Mouse (Mus musculus) layer of hippocampus, adult 9-10 months (tissue): ENCODE measurements around the gene Zc3h12a.
A peak's percentile ranks its signal among the peaks of the same experiment; 100 is the strongest.

Experiments
- DNase-seq: peaks from one replicate; pipeline ENCODE4 v3.0.0; 2022; ENCODE audit warnings: low spot score

Gene Zc3h12a

DNA sequence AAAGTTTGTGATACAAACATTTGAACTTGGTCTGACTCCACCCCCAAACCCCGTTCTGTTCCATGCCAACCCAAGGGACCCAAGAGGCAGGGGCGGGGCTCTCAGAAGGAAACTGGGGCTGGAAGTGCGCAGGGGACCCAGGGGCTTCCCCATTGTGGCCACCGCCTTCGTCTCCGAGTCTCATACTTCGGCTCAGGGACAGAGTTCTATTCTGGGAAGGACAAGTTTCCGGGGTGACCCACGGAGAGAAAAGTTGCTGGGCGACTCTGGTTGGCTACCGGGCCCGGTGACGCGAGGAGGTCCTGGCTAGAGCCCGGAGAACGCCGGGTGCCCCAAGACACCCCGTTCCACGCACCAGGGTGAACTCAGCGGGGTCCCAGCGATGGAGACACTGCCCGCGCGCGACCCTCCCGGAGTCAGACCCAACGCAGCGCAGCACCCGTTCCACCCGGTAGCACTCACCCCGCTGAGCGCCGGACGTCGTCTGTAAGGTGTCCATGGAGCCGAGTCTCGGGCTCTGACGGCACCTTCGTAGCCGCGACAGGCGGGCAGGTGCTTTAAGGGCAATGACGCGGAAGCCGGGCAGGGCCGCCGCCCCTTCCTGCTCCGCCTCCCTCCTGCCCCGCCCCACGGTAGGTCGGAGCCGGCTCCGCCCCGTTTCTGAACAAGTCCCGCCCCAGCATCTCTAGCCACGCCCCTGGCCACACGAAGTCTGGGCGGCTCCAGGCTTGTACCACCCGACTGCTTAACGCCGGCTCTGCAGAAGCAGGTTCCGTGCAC is at the start of gene Zc3h12a:
Zc3h12a (minus strand) TSS at position 536 of the 780 bp plus-strand sequence.
- no peak for DNase-seq

DNA sequence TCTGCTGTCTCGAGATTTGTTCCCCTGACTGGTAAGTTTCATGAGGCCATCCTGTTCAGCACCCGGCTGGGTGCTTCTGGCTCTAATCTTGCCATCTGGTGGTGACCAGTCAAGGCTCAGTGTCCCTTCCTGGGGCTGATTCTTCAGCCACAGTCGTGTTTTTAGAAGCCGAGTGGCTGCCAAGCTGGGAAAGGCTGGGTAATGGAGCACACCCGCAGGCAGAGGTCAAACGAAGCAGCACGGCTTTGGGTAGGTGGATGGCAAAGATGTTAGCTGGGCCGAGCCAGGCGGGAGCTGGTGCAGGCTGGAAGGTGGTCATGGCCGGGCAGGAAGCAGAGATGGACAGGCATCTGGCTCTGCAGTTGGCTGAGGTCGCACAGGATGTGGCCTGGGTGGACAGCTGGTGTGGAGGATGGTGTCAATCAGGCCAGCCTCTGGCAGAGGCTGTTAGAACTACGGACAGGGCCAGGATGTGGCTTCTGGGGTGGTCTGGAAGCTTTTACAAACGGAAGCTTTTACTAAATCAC is 49.1 kb upstream of the Zc3h12a start:
- DNase-seq: no peak

DNA sequence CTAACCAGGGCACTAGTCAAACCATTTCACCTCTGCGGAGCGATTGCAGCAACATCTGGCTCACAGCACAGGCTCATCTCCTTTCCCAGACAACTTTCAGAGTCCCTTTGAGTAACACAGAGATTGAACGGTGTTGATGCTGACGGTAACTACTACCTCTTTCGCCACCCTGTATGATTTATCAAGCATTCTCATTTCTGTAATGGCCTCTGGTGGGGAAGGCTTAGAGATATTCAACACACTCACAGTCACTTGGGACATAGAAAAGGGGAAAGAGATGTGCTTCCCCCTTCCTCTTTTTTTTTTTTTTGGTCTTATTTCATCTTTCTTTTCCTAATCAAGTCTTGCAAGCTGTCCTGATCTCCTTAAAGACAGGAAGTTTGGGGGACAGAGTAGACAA is 48.5 kb upstream of the Zc3h12a start:
- no peak for DNase-seq

DNA sequence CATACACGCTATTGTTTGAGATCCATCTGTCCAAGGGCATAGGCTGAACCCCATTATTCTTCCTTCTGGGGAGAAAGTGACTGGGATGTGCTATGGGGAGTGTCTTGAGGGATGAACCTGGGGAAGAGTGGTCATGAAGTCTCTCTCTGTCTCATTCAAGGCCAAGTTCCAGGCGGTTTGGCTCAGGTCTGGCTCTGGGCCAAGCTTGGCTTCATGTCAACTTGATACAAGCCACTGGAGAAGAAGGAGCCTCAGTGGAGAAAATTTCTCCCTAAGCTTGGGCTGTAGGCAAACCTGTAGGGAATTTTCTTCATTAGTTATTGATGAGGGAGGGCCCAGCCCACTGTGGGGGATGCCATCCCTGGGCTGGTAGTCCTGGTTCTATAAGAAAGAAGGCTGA is 48.0 kb upstream of the Zc3h12a start:
- no peak for DNase-seq

DNA sequence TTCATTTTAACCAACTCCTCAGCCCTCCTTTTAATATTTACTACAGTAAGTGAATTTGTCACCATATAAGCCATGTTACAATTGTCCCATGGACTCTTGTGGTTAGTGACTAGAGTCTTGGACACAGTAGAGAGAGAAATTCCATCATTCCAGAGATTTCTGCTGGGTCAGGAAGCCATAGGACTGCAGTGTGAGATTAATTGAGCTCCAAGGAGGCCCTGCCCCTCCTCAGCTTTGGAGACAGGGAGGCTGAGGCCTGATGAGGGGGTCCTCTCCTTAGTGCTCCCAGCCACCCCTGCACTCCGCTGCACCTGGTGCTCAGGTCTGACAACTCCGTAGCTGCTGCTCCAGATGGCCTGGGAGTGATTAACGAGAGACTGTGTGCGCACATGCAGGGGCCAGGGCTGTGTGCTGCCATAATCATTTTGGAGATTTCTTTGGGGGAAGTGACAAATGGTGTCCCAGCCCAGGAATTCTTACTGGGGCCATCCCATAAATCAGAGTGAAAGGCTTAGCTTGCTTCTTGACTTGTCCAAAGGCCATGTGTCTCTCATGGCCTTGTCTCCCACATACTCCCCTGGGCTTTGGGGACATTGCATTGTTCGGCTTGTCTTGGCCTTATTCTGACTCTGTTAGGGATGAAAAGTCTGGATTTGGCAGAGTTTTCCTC is 47.0 kb upstream of the Zc3h12a start:
- DNase-seq: no peak

DNA sequence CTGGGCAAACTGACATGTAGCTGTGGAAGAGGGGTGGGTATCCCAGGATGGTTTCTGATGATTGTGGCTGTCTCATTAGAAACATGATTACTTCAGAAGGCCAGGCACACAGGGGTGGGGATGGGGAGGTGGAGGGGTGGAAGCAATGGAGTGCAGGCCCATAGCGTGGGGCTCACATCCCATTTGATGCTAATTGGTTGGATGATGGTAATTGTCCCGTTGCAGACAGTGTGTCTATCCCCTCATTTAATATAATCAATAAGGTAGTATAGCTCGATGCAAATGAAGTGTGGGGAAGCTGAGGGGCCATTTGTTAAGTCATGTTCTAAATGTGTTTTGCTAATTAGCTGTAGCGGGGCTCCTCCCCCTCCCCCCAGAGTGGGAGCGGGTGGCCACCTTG is 45.5 kb upstream of the Zc3h12a start:
- no peak for DNase-seq

DNA sequence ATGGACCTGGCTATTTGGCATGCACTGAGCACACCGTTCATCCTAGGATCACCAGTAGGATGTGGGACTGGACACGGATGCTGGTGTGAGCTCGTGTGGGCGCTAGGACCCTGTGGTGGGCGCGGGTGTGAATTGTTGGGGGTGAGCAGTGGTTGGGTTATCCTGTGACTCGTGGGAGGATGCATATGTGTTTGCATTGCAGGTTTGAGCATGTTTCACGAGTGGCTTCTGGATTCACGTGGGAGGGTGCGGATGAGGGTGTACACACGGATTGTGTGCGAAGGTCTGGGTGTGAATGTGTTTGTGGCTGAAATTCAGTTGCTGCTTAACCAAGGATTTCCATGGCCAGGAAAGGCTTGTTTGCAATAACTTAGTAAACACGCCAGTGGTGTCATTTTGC is 45.1 kb upstream of the Zc3h12a start:
- DNase-seq: no peak

DNA sequence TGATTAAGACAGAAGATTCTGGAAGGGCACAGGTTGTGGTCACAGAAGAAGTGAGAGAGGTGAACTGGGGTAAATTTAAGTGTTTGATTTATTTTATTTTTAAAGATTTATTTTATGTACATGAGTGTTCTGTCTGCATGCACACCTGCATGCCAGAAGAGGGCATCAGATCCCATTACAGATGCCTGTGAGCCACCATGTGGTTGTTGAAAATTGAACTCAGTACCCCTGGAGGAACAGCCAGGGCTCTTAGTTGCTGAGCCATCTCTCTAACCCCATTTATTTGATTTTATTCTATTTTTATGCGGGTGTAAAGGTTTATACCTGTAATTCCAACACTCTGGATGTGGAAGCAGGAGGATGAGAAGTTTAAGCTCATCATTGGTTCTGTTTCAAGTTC is 40.1 kb upstream of the Zc3h12a start:
- no peak for DNase-seq

DNA sequence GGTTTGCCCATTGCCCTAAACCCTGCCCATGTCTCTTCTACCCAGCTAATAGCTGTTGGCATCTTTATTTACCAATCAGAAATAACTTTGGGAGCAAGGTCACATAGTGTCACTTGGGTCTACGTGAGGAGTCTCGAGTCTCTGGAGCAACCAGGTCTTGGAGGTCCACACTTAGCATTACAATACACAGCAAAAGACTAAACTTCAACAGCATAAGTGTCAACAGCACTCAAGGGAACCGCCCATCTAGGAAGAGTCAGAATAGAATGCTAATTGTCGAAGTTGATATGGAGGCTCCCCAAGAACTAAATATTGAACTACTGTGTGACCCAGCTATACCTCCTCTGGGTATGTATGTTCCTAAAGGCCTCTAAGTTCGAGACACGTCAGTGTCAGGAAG is 37.2 kb upstream of the Zc3h12a start:
- no peak for DNase-seq

DNA sequence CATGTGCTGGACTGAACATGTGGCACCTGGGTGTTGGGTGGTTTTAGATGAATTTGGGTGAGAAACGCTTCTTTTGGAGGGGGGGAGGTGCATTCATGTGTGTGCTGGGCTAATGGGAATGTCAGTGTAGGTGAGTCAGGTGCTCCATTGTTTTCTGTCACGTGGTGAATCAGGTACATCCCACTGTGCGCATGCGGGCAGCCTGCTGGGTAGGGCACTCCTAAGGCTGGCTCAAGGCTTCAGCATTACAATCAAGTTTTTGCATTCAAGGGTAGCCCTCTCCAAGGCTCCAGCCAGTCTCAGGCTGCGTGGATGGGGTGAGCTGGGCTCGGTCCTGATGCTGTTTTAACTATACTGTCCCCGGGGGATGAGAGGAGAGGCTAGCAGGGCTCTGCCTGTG is 35.1 kb upstream of the Zc3h12a start:
- DNase-seq: no peak

DNA sequence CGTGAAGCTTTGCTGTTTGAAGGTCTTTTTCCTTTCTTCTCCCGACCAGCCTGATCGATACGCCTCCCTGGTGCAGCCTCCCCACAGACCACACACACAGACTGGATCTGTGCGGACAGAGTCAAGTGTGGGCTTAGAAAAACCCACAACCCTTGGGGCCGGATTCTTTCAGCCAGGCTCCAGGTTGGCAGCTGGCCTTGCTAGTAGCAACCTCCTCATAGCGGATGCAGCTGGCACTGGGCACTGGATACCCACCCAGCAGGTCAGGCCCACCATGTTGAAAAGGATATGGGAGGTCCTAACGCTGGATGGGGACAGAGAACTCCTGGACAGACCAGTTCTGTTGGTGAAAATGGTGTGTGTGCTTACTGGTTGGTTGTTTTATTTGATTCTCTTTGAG is 33.8 kb upstream of the Zc3h12a start:
- DNase-seq: no peak

DNA sequence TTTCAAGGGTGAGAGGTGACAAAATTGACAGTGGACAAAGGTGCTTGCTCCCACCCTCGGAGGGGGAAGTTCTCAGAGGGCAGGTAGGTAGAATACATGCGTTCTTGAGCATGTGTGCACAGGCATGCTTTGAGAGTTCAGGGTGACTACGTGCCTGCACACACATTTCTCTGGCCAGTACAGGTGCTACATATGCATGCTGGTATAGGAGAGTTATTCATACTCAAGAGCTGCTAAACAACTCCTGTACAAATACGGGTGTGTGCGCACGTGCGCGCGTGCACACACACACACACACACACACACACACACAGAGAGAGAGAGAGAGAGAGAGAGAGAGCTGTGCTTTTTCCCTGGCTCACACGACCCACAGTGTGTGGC is 33.3 kb upstream of the Zc3h12a start:
- DNase-seq: no peak

DNA sequence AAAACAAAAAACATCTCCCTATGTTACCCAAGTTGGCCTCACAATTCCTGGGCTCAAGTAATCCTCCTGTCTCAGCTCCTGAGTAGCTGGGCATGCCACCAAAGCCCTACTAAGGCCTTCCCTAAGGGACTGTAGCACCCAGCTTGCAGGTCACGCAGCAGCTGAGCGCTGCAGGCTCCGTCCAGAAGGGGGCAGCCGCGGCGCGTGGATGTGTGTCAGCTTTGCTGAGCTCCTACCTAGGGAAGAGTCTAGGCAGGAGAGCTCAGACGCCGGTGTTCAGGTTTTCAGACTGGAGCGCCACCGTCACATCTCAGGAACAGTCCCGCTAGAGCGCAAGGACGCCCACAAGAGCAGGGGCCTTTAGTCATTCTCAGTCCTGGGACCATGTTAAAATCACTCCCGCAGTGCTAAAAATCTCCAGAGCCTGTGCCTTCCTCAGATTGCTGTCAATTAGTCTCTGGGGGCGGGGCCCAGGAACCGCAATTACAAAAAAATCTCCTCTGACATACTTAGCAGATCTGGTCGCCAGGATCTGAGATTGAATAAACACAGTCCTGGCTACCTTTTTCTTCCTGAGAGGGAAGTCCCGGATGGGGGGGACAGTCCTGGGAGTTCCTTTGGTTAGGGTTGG is 32.8 kb upstream of the Zc3h12a start:
- peak; percentile 83 for DNase-seq

DNA sequence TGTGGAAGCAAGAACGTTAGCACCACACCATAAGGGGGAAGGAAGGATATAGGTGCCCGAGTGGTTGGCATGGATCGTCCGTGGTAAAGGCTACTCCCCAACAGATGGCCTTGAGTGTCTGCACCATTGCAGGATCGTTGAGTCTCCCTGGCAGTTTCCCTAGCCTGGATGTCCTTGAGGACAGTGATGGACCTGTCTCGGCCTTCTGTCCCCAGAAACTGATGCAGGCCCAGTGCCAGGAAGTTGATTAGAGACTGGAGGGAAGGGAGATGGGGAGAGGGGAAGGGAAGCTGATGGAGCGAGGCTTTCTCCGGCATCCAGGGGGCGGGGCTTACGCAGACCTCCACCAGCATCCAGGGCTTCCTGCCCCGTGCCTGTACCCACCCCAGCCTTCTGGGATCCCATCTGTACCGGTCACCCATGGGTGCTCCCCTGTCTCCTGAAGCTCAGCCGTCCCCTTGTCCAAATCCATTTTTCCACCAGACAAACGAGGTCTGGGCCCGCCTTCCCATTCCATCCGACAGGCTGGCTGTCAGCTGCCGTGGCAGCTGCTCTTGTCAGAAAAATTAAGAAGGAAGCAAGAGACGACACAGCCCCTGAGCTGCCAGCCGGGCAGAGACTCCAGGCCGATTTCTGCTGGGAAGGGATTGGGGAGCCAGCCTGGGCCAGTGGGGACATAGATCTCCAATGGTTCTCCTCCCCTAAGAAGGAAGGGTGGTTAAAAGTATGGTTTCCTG is 31.1 kb upstream of the Zc3h12a start:
- no peak for DNase-seq

DNA sequence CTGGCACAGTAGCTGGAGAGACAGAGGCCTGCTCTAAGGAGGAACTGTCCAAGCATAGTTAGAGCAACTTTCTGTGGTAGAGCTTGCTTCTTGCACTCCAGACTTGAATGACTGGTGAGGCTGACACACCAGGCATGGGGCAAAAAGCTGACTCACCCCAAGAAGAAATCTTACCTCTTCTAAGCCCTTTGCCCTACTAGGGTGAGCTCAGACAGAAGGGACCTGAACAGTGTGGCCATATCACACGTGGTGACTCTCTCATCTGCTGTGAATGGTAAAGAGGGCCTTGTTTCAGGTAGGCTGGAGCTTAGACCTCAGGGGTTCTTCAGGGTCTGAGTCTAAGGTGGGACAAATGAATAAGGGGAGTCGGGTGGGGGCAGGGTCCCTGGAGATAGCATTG is 30.4 kb upstream of the Zc3h12a start:
- DNase-seq: no peak

DNA sequence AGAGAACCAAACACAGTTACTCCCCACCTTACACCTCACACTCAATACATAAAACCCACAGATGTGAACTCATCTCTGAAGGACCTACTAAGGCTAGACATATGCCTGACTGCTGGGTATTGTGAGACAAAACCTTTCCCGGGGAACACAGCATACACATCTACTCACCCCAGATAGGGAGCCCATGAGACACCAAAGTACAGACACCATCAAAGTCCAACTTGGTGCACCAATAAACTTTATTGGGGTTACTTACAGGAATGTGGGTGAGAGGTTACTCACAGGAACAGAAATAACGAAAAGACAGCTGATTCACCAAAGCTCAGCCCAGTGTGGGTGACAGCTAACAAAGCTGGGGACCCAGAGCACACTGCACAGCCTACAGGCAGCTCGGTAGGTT is 29.7 kb upstream of the Zc3h12a start:
- DNase-seq: no peak

DNA sequence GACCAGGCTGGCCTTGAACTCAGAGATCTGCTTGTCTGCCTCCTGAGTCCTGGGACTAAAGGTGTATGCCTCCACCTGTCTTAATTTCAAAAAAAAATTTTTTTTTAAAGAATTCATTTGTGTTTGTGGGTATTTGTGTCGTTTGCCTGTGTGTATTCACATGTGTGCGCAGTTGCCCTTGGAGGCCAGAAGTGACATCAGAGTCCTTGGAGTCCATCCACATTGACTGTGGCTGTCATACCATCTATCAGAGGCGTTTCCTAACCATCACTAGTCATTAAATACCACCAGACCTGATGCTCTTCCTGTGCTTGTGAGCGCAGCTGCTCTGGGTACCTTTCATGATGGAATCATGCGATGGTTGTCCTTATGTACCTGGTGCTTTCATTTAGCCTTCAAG is 28.0 kb upstream of the Zc3h12a start:
- DNase-seq: no peak

DNA sequence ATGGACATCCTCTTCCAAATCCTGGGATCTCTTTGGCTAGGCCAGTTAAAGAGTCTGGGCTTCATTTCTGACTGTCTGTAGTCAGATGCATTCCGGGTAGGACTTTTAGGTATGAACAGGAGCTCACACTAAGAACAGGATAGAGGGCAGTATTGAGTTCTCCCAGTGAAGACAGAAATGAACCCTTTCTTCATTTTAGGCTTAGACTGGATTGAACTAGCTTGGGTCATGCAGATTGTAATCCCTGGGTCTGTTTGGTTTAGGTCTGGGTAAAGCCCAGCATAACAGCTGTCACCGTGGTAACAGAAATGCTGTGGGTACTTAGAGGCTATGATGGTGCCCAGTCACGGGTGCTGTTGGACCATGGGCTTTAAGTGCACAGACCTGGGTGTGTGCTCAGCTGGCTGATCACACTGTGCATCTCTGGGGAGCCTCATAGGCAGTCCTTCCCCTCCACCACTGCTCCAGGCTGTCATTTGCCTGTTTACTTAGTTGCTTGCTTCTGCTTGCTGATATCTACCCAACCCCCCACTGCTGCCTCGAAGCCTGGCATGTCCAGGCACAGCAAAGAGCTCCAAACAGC is 26.1 kb upstream of the Zc3h12a start:
- no peak for DNase-seq

DNA sequence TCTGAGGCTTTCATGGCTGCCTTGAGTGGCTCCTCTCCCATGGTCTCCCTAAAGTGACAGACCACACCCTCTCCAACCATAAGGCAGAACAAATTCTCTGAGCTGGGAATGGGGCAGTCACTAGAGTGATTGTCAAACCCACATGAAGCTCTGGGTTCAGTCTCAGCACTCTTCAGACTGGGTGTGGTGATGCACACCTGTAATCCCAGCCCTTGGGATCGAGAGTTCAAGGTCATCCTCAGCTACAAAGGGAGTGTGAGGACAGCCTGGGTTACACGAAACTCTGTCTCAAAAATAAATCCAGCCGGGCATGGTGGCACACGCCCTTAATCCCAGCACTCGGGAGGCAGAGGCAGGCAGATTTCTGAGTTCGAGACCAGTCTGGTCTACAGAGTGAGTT is 24.8 kb upstream of the Zc3h12a start:
- no peak for DNase-seq

DNA sequence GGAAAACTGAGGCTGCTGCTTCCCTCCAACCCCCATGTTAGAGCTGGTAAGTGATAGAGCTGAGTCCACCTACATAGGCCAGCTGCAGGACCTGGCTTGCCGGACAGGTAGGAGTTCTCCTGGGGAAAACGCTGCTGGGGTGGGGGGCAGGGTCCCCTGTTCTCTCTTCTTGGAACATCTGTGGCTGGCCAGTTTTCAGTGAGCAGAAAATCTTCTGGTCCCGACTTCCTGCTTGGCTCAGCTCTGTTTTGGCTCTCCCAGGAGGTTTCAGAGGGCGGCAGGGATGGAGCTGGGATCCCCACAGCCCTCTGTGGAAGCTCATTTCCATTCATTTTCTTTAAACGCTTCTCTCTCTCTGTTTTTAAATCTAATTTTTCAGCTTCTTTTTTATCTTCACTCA is 21.8 kb upstream of the Zc3h12a start:
- no peak for DNase-seq

DNA sequence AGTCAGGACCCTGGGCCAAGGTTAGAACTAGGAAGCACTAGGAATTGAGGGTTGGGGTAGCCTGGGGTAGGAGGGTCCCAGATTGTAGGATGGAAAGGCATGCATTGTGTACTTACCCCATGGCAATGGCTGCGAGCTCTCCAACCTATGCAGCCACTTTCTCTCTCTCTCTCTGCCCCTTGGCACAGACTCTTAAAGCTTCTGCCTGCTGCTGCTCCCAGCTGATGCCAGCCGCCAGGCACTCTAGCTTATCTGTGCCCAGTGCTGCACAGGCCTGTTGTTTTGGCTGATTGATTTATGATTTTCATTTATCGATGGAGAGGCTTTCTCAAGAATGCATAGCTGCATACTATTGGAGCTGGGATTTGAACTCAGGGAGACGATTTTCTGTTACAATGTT is 20.3 kb upstream of the Zc3h12a start:
- DNase-seq: no peak

DNA sequence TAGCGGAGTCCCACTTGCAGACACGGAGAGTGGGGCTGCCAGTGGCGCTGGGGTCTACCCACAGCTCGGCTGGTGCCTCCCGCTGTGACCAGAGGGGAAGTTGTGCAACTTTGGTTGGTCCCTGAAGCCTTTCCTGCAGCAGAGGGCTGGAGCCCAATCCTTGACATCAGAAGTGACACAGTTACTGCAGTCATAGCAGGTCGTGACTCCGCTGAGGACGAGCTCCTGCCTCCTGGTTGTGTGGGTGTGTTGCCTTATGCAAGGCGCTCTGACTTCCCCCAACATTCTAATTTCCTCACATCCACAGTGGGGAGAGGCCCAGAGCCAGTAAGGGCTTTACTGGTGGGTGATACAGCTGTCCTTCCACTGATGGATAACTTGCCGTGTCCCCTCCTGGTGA is 17.6 kb upstream of the Zc3h12a start:
- DNase-seq: no peak
